Mouse (Mus musculus) hindbrain, embryonic 11.5 days (tissue): ENCODE results near the gene Pxylp1. TPM values are rescaled to one million over a fixed set of nuclear protein-coding genes. Genes with fewer than 3 reads are reported as not detected.

ENCODE experiments used
- ATAC-seq: fragments of 200-750 bp; cut with Nextera tagmentation; 2 replicates; pipeline ENCODE4 v1.8.0; 2017; ENCODE audit warnings: mild to moderate bottlenecking, moderate TSS enrichment, moderate library complexity; ENCODE audit not compliant: low FRiP score
- DNase-seq: peaks from one replicate; pipeline ENCODE4 v3.0.0-alpha.2; 2015; ENCODE audit warnings: low spot score
- H3K27ac ChIP-seq: fragments of 300-500 bp; sonication (generic); 2 replicates; pipeline ENCODE4 v1.5.1; 2014; ENCODE audit warnings: mild to moderate bottlenecking, low read depth, low read length
- H3K27me3 ChIP-seq: fragments of 300-500 bp; sonication (generic); 2 replicates; pipeline ENCODE4 v1.6.1; 2014; ENCODE audit warnings: mild to moderate bottlenecking, low read length, moderate library complexity, mixed read lengths; ENCODE audit not compliant: control insufficient read depth, insufficient read depth
- H3K36me3 ChIP-seq: fragments of 300-500 bp; sonication (generic); 2 replicates; pipeline ENCODE4 v1.6.1; 2014; ENCODE audit warnings: mild to moderate bottlenecking, low read length, moderate library complexity, mixed read lengths; ENCODE audit not compliant: control insufficient read depth, insufficient read depth
- H3K4me1 ChIP-seq: fragments of 300-500 bp; sonication (generic); replicated peaks from 2 replicates; pipeline ENCODE4 v1.6.1; 2014; ENCODE audit warnings: low read length, mixed read lengths; ENCODE audit not compliant: control insufficient read depth, insufficient read depth
- H3K4me2 ChIP-seq: fragments of 300-500 bp; sonication (generic); replicated peaks from 2 replicates; pipeline ENCODE4 v1.6.1; 2014; ENCODE audit warnings: mild to moderate bottlenecking, low read depth, low read length
- H3K4me3 ChIP-seq: fragments of 300-500 bp; sonication (generic); 2 replicates; pipeline ENCODE4 v1.5.1; 2014; ENCODE audit warnings: low read depth, low read length
- H3K9ac ChIP-seq: fragments of 300-500 bp; sonication (generic); 2 replicates; pipeline ENCODE4 v1.6.1; 2014; ENCODE audit warnings: low read depth, low read length
- H3K9me3 ChIP-seq: fragments of 300-500 bp; sonication (generic); 2 replicates; pipeline ENCODE4 v1.6.1; 2016; ENCODE audit warnings: low read length; ENCODE audit not compliant: control insufficient read depth
- WGBS: fragments of 180-500 bp; shearing (Covaris S2); extraction: QIAGEN DNeasy Blood & Tissue Kit; methylation state at CpG from one replicate; pipeline ENCODE4 v1.1.7; 2014; 5-methylcytosine and 5-hydroxymethylcytosine counted together
- polyA plus RNA-seq: library from polyadenylated mRNA; unstranded; fragments of >200 nt; fragmentation: Nextera tagmentation; extraction: Ambion mirVana; gene quantifications from 2 replicates; pipeline ENCODE4 v1.2.1, GENCODE M21; 2014

Gene Pxylp1
- polyA plus RNA-seq, 1 experiment from 2014 or later, result 40.3 TPM

- H3K27ac ChIP-seq, result no peak overlapping the region
- DNase-seq, result no peak
Measured at GRCm38 (mm10) chr9:96899004-96899403, 6.5 kb upstream of the Pxylp1 start.

GRCm38 (mm10) chr9:96896690-96897089, 4.2 kb upstream of the Pxylp1 start:
- H3K36me3 ChIP-seq, result no peaks in the 10 kb centered on the region
- no peak overlapping the region for H3K4me3 ChIP-seq
- no peak overlapping the region for H3K9ac ChIP-seq
- 91% methylated on average over 1 of the region's 1 CpGs for WGBS
- peaks cover 6% of the 10 kb centered on the region for H3K4me1 ChIP-seq
- no peaks in the 10 kb centered on the region for H3K9me3 ChIP-seq
- ATAC-seq, result no peak
- DNase-seq, result no peak
- no peak overlapping the region for H3K27ac ChIP-seq
- H3K4me2 ChIP-seq, result no peak overlapping the region
- H3K27me3 ChIP-seq, result no peaks in the 10 kb centered on the region

More at GRCm38 (mm10) chr9:96899004-96899403, 6.5 kb upstream of the Pxylp1 start:
- H3K4me3 ChIP-seq, result no peak overlapping the region
- H3K27me3 ChIP-seq, result no peaks in the 10 kb centered on the region
- no peaks in the 10 kb centered on the region for H3K36me3 ChIP-seq
- ATAC-seq, result no peak
- no peaks in the 10 kb centered on the region for H3K9me3 ChIP-seq
- no peak overlapping the region for H3K4me2 ChIP-seq
- H3K9ac ChIP-seq, result no peak overlapping the region
- no peaks in the 10 kb centered on the region for H3K4me1 ChIP-seq

DNA sequence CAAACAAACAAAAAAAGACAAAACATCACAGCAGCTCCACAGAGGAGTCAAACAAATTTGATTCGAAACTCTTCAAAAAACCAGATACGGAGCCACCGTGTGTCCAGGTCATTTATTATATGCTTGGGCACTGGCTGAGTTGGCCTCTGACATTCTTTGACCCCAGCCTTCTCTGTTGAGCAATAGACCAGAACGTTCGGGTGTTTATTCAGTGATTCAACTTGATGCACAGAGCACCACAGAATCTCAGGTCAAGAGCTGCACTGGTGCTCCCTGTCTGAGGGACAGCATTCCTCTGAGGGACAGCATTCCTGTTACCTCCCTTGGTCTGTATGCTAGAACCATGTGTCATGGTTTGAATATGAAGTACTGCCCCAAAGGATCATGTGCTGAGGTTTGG, 1.1 kb upstream of the Pxylp1 start:
- H3K4me2 ChIP-seq, result no peak overlapping the region
- H3K4me3 ChIP-seq, result no peak overlapping the region
- H3K36me3 ChIP-seq, result no peaks in the 10 kb centered on the region
- no peak for DNase-seq
- no peaks in the 10 kb centered on the region for H3K27me3 ChIP-seq
- ATAC-seq, result no peak
- H3K9ac ChIP-seq, result no peak overlapping the region
- H3K9me3 ChIP-seq, result no peaks in the 10 kb centered on the region
- WGBS, result 28% methylated on average over 5 of the region's 5 CpGs
- no peak overlapping the region for H3K27ac ChIP-seq
- peaks cover 9% of the 10 kb centered on the region for H3K4me1 ChIP-seq

DNA sequence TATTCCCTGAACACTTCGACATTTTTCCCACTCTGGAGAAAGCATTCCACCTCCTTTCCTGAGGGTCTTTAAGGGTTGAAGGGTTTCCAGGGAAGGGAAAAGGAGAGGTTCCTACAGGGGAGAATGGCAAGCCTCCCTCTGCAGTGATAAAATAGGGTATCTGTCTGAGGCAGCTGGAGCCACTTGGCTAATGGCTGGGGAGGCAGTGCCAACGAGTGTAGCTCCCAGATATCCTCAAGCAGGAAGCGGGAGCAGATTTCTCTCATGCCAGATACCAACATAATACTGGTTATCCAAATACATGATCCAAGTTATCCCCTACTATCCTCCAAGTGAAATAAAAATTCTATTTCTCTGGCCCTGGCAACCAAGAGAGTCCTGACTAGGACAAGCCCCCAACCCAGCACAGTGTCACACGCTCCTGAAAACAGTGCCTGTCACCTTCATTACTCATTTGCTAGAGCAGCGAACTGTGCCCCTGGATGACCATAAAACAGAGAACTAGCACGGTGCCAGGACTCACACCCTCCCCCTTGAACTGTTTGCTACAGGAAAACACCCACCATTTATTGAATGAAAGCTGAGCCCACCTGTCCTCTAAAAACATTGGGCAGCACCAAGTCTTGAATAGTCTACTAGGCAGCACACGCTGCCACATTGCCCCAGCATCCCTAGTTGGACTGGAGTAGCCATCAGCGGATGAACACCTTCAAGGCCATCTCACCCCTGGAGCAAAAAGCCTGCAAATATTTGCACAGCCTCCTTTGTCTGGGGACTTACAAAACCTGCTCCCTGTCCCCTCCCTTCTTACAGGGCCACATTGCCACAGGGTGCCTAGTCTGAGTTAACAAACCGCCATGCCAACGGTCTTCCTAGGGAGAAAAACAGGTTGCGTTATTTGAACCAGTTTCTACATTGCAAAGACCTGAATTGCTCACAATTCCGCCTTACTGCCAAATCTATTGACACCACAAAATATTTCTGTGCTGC, 833 bp downstream of the Pxylp1 start:
- 59% methylated on average over 12 of the region's 12 CpGs for WGBS
- Histone ChIP-seq H3K9me3 (no peaks in the 10 kb centered on the region), H3K4me3 (no peak overlapping the region), H3K27me3 (no peaks in the 10 kb centered on the region), H3K9ac (peak overlapping the region; percentile 25; the same call in 1 of the 2 replicates), H3K4me1 (peaks cover 14% of the 10 kb centered on the region), H3K36me3 (no peaks in the 10 kb centered on the region), H3K27ac (peak overlapping the region; percentile 56), H3K4me2 (no peak overlapping the region)
- no peak for ATAC-seq
- no peak for DNase-seq

- H3K36me3 ChIP-seq, result no peaks in the 10 kb centered on the region
- no peak for ATAC-seq
- H3K4me3 ChIP-seq, result no peak overlapping the region
- H3K4me1 ChIP-seq, result peaks cover 14% of the 10 kb centered on the region
- no peak overlapping the region for H3K27ac ChIP-seq
- no peaks in the 10 kb centered on the region for H3K9me3 ChIP-seq
- H3K27me3 ChIP-seq, result no peaks in the 10 kb centered on the region
- no peak overlapping the region for H3K4me2 ChIP-seq
- DNase-seq, result no peak
- 84% methylated on average over 6 of the region's 6 CpGs for WGBS
- no peak overlapping the region for H3K9ac ChIP-seq
Measured at GRCm38 (mm10) chr9:96890756-96891155, 1.7 kb downstream of the Pxylp1 start.

DNA sequence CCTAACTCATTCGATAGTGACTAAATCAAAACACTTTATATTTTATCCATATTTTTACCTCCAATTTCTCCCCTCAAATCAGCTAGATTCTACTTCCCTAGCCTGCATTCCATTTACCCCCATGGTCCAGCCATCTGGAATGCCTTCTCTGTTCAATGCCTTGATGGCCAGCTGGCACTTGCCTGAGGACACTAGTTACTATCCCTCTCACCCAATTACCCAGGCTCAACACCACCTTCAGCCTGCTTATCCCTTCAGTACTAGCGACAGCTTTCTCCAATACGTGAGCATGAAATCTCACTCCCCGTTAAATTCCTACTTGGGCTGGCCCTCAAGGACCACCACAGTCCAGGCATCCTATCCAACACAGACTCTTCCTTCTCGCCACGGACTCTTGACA, 2.2 kb downstream of the Pxylp1 start:
- no peak overlapping the region for H3K27ac ChIP-seq
- WGBS, result 75% methylated on average over 6 of the region's 6 CpGs
- DNase-seq (no peak), ATAC-seq (no peak)
- no peaks in the 10 kb centered on the region for H3K27me3 ChIP-seq
- peaks cover 14% of the 10 kb centered on the region for H3K4me1 ChIP-seq
- no peak overlapping the region for H3K4me2 ChIP-seq
- no peaks in the 10 kb centered on the region for H3K9me3 ChIP-seq
- no peak overlapping the region for H3K9ac ChIP-seq
- H3K4me3 ChIP-seq, result no peak overlapping the region
- H3K36me3 ChIP-seq, result no peaks in the 10 kb centered on the region

DNA sequence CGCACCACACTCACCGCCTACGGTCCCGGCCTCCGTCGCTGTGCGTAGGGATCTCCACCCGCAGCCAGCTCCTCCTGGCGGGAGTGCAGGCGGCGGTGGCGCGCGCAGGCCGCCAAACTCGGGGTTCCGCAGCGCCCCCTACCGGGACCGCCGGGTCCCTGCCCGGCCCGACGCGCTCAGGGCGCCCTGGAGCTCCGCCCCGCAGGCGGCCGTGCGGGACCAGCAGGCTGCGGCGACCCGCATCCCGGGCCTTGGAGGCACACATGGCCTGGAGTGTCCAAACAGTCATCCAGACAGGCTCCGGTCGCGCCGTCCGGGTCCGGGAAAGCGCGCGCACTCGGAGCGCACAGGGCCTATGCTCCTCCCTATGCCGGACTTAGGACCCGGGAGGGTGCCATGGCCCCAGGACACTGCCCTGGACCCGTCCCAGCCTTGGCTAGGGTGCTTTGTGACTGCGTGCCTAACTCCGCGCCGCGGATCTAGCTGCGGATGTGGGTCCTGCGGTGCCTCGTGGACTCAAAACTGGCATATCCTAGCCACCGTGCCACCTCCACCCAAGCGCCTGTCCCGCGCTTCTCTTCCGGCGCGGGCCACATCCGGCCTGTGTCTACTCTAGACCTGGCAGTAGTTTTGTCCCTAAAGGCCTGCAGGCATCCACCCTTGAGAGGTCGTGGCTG, 3.0 kb downstream of the Pxylp1 start:
- no peaks in the 10 kb centered on the region for H3K27me3 ChIP-seq
- peaks cover 14% of the 10 kb centered on the region for H3K4me1 ChIP-seq
- peak overlapping the region; percentile 67 for H3K4me3 ChIP-seq
- DNase-seq (peak; percentile 96), ATAC-seq (peak; percentile 80)
- no peaks in the 10 kb centered on the region for H3K9me3 ChIP-seq
- H3K36me3 ChIP-seq, result no peaks in the 10 kb centered on the region
- peak overlapping the region; percentile 94 for H3K4me2 ChIP-seq
- H3K9ac ChIP-seq, result peak overlapping the region; percentile 84
- WGBS, result 1% methylated on average over 47 of the region's 66 CpGs
- H3K27ac ChIP-seq, result peak overlapping the region; percentile 1; the same call in 1 of the 2 replicates

DNA sequence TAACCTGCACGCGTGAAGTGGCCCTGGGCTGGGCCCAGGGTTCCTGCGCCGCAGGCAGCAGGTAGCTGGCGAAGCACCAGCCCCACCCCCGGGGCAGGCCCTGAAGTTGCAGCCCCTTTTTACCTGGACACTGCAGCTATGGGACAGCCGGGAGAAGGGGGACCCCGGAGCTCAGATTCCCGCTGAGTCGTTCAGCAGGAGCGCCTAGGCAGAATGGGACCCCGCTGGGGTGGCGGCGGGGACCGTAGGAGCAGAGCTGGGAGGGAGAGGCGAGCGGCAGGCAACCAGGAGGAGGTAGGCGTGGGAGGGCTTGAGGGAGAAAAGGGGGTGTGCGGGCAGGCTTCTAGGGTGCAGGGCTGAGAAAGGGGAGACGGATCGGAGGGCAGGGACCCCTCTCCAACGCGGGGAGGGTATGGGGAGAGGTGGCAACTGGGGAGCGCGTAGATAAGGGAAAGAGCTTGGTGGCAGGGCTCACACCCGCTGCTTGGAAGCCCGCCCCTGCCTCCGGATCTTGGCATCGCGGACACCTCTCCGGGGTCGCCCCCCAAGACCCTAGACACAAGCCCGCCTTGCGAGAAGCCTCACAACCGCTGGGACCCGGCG, 3.6 kb downstream of the Pxylp1 start:
- Histone ChIP-seq H3K27me3 (no peaks in the 10 kb centered on the region), H3K27ac (0 out of 2 replicates have a peak overlapping the region, but pooled peaks have one; percentile 39), H3K4me1 (peaks cover 14% of the 10 kb centered on the region), H3K4me2 (peak overlapping the region; percentile 94), H3K9ac (peak overlapping the region; percentile 84), H3K4me3 (peak overlapping the region; percentile 67), H3K9me3 (no peaks in the 10 kb centered on the region), H3K36me3 (no peaks in the 10 kb centered on the region)
- under 1% methylated on average over 36 of the region's 37 CpGs for WGBS
- ATAC-seq (peak; percentile 50), DNase-seq (no peak)
